Mouse (Mus musculus) embryo, embryonic 10.5 days (tissue): Measurements from ENCODE around the gene Dscam.

Source experiments
- DNase-seq: peaks from one replicate; pipeline ENCODE4 v3.0.0-alpha.2; 2015; ENCODE audit warnings: low spot score

Dscam gene

DNA sequence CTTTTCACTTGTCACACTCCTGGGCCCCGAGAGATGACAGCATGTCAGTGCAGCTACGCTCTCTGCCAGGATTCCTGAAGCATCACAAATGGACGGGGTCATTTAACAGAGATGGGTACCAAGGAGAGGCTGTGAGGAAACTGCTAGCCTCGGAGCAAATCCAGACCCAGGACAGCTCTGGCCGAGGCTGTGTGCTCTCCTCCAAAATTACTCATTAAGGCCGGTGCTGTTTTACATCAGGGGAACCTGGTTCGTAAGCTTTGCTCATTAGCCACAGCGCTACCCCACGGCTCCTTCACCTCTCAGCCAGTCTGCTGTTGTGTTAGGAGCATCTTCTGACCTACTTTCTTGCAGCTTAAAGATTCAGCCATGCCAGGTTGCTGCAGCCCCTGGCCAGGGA lies 449.3 kb downstream of the Dscam start:
- no peak for DNase-seq

DNA sequence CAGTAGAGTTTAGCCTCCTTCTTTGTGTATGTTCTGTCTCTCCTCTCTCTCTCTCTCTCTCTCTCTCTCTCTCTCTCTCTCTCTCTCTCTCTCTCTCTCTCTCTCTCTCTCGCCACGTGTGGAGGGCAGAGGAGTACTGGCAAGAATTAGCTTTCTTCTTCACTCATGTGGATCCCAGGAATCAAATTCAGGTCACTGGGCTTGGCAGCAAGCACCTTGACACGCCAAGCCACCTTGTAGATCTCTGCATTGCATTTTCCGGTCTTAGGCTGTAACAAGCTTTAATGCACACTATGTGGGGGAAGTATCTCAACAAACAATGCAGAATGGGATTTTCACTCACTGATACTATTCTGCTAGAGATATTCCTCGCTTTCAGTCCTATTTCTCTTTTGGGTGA lies 449.9 kb downstream of the Dscam start:
- DNase-seq, result no peak

GRCm38 (mm10) chr16:96718221-96718620 lies 452.3 kb downstream of the Dscam start:
- DNase-seq, result peak; percentile 60

DNA sequence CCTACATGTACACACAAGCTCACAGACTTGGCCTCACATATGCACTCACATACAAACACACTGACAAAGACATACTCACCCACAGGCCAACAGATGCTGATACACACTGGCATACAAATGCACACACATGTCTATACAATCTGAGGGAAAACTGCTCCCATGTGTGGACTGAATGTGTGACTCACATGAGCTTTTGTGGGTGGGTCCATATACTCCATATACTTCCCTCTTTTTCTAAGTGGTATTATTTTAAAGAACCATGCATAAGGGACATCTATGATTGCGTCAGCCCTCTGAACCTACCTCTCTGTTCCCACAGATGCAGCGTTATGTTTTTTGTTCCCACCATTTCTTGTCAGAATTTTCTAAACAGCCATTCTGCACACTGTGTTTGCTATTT lies 453.9 kb downstream of the Dscam start:
- DNase-seq, result no peak

DNA sequence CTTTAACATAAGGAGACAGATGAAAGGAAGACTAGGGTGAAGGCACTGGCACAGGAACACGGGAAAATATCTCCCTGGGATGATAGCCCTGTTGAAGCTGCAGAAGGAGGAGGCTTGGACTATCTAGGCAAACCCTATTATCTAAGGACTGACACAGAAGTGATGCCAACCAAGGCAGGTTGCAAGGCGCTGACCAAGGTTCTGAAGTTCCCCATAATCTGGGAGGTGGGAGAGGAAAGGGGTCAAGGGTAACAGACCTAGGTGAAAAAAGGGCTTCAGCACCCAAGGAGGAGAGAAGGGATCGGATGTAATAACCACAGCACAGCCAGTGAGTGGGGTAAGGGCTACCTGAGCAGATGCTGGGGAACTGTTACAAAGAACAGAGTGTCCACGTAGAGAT lies 458.6 kb downstream of the Dscam start:
- peak; percentile 62 for DNase-seq

- DNase-seq, result no peak
Measured at GRCm38 (mm10) chr16:96700551-96700950, 470.0 kb downstream of the Dscam start.

- no peak for DNase-seq
Measured at GRCm38 (mm10) chr16:96695882-96696281, 474.7 kb downstream of the Dscam start.

GRCm38 (mm10) chr16:96691576-96691975 lies 479.0 kb downstream of the Dscam start:
- no peak for DNase-seq

DNA sequence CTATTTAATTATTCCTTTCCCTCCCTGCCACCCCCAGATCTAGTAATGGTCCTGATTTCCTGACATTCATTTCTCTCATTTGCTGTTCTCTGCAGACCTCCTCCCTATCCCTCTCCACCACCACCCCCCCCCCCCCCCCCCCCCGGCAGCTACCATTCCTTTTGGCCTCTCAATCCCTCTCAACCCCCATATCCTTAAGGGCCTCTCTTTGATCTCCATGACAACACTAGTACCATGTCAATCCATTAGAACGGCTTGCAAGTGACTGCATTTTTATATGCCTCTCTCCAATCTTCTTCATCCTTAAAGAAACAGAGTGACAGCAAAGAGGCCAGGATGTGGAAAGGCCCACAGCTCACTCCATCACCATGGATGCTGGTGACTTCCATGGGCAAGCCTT lies 480.5 kb downstream of the Dscam start:
- peak; percentile 22 for DNase-seq

DNA sequence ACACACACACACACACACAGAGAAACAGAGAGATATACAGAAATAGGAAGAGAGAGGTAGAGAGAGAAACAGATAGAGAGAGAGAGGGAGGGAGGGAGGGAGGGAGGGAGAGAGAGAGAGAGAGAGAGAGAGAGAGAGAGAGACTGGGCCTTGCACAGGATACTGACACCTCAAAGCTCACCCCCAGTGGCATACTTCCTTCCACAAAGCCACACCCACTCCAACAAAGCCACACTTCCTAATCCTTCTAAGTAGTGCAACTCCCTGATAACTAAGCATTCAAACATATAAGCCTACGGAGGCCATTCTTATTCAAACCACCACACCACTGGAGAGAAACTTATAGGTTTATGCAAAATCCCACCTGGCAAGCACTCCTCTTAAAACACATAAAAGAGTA lies 481.1 kb downstream of the Dscam start:
- no peak for DNase-seq

GRCm38 (mm10) chr16:96685065-96685464 lies 485.5 kb downstream of the Dscam start:
- DNase-seq, result no peak

- peak; percentile 87 for DNase-seq
Measured at GRCm38 (mm10) chr16:96684581-96684980, 486.0 kb downstream of the Dscam start.

DNA sequence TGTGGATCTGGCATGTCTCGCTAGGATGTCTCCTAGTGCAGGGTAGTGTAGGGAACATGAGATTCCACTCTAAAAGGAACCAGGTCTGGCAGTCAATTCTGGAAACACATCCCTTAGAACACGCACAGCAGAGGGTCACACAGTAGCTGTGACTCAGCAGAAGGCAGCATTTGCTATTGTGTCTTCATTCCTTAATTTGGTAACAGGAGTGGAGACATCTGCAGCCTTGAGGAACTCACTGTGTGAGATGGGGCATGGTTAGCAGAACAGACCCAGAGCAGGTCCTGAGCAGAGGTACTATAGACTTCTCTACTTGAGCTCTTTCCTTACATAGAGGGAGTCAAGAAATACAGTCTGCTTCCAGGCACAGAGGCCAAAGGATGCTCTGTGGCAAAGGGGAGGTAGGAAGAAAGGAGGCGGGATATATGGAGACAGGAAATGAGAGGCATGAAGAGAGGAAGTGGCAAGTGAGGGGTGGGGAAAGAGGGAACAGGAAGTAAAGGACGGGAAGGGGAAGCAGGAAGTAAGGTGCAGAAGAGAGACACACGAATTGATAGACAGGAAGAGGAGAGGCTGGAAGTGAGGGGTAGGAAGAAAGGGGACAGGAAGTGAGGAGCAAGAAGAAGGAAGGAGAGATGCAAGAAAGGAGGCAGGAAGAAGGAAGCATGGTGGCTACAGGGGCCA lies 488.1 kb downstream of the Dscam start:
- DNase-seq, result no peak

GRCm38 (mm10) chr16:96679981-96680380 lies 490.6 kb downstream of the Dscam start:
- DNase-seq, result no peak

GRCm38 (mm10) chr16:96677471-96677870 lies 493.1 kb downstream of the Dscam start:
- DNase-seq, result no peak

DNA sequence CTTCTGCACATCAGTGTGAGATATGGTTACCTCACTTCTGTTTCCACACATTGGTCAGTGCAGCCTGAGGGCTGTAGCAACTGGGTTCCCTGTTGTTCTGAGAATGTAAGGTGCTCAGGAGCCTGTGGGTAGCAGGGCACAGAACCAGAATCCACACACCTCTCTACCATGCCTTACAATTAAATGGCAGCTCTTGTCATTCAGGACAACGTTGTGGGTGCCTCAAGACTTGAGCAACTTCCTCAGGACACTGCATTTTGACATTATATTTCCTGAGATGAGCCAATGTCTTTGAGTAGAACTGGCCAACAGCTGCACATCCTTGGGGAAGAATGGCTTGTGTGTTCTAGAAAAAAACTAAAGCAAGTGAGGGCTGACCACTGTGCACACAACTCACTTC lies 493.9 kb downstream of the Dscam start:
- no peak for DNase-seq

- DNase-seq, result no peak
Measured at GRCm38 (mm10) chr16:96673191-96673847, 497.2 kb downstream of the Dscam start.

GRCm38 (mm10) chr16:96671603-96672374 lies 498.8 kb downstream of the Dscam start:
- peak; percentile 74 for DNase-seq

GRCm38 (mm10) chr16:96669706-96670105 lies 500.8 kb downstream of the Dscam start:
- DNase-seq, result no peak

GRCm38 (mm10) chr16:96668478-96668877 lies 502.1 kb downstream of the Dscam start:
- no peak for DNase-seq

- DNase-seq, result no peak
Measured at GRCm38 (mm10) chr16:96661073-96661472, 509.5 kb downstream of the Dscam start.

GRCm38 (mm10) chr16:96659275-96659674 lies 511.3 kb downstream of the Dscam start:
- DNase-seq, result no peak

DNA sequence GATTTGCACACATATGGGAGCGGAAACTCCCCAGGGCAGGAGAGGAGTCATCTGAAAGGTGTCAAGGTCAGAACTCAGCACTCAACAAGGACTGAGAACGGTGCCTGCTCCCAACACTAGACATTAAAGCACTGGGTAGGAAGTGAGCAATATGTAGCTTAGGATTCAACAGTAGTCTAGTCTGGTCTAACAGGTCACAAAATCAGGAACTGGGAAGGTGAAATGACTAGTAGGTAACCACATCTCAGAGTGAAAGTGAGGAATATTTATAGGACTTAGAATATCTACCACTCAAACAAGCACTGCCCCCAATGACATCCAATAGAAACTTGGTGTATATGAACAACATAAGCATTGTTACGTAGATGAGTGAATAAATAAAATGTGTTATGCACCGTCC lies 515.0 kb downstream of the Dscam start:
- DNase-seq, result no peak
